Mouse (Mus musculus): ENCODE data around the gene Ptprg.

The Ptprg gene

GRCm38 (mm10) chr14:11620314-11620713, 67.0 kb downstream of the Ptprg start:
- no peak for DNase-seq

GRCm38 (mm10) chr14:11620962-11621568, 67.7 kb downstream of the Ptprg start:
- no peak for DNase-seq

- DNase-seq, result no peak
These were observed 70.2 kb downstream of the Ptprg start for GRCm38 (mm10) chr14:11623576-11623975.

GRCm38 (mm10) chr14:11630736-11631135, 77.4 kb downstream of the Ptprg start:
- no peak for DNase-seq

- no peak for DNase-seq
These were observed 78.2 kb downstream of the Ptprg start for GRCm38 (mm10) chr14:11631505-11631904.

GRCm38 (mm10) chr14:11637673-11638072, 84.3 kb downstream of the Ptprg start:
- DNase-seq, result no peak

- DNase-seq, result no peak
These were observed 86.0 kb downstream of the Ptprg start for GRCm38 (mm10) chr14:11639366-11639765.

- DNase-seq, result no peak
These were observed 87.0 kb downstream of the Ptprg start for GRCm38 (mm10) chr14:11640372-11640771.

- DNase-seq, result no peak
These were observed 87.7 kb downstream of the Ptprg start for GRCm38 (mm10) chr14:11640996-11641395.

- DNase-seq, result peak in 1 of 2 experiments; percentile 33
These were observed 89.6 kb downstream of the Ptprg start for GRCm38 (mm10) chr14:11642977-11643376.

GRCm38 (mm10) chr14:11657374-11657773, 104.0 kb downstream of the Ptprg start:
- no peak for DNase-seq

- no peak for DNase-seq
These were observed 110.4 kb downstream of the Ptprg start for GRCm38 (mm10) chr14:11663661-11664215.

GRCm38 (mm10) chr14:11664302-11664701, 111.0 kb downstream of the Ptprg start:
- DNase-seq, result no peak

GRCm38 (mm10) chr14:11665046-11665445, 111.7 kb downstream of the Ptprg start:
- no peak for DNase-seq

- DNase-seq, result no peak
These were observed 114.4 kb downstream of the Ptprg start for GRCm38 (mm10) chr14:11667762-11668161.

GRCm38 (mm10) chr14:11670847-11671246, 117.5 kb downstream of the Ptprg start:
- peak; percentile 32 to 44 for DNase-seq

- DNase-seq, result peak; percentile 94 to 96
These were observed 119.7 kb downstream of the Ptprg start for GRCm38 (mm10) chr14:11672981-11673547.

GRCm38 (mm10) chr14:11678201-11678600, 124.9 kb downstream of the Ptprg start:
- DNase-seq, result no peak

GRCm38 (mm10) chr14:11679741-11680140, 126.4 kb downstream of the Ptprg start:
- DNase-seq, result no peak

GRCm38 (mm10) chr14:11680621-11681020, 127.3 kb downstream of the Ptprg start:
- DNase-seq, result no peak

GRCm38 (mm10) chr14:11682441-11682840, 129.1 kb downstream of the Ptprg start:
- peak in 1 of 2 experiments; percentile 32 for DNase-seq

GRCm38 (mm10) chr14:11683386-11684081, 130.2 kb downstream of the Ptprg start:
- peak; percentile 56 to 62 for DNase-seq

GRCm38 (mm10) chr14:11684104-11684503, 130.8 kb downstream of the Ptprg start:
- no peak for DNase-seq

GRCm38 (mm10) chr14:11687541-11687940, 134.2 kb downstream of the Ptprg start:
- no peak for DNase-seq
